Mouse (Mus musculus) right cerebral cortex, postnatal 4 days (tissue): ENCODE measurements at regions not wholly inside any gene's neighbourhood (a gene's known extent, or its start where the extent isn't known, plus 50 kb on each side); places are given as distances from the start of the nearest gene placed in this dataset.
A peak's percentile ranks its signal among the peaks of the same experiment; 100 is the strongest.

Experiments used
- DNase-seq: peaks from one replicate; pipeline ENCODE4 v3.0.0-alpha.2; 2022

GRCm38 (mm10) chr8:80422190-80422589, 71.4 kb upstream of the Gypa start:
- no peak for DNase-seq

DNA sequence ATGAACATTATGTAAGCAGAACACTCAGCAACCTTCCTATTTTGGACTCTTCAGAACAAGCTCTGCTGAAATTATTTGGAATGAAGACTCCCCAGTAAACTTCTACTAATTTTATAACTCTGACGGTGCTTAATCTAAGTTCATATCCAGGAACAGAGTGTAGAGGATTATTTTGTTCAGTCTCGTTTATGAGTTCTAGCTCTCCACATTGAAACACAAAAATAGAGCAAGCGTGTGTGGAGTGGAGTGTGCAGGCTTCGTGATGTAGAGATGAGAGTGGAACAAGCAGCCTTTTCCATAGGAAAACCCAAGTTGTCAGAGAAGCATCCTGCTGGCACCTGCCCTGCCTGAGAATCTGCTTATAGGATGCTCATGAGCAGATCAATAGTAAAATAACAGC, 77.5 kb upstream of the Gypa start:
- no peak for DNase-seq

GRCm38 (mm10) chr8:80399594-80400207, 93.9 kb upstream of the Gypa start:
- no peak for DNase-seq

GRCm38 (mm10) chr8:80395010-80395409, 98.6 kb upstream of the Gypa start:
- DNase-seq = no peak

GRCm38 (mm10) chr8:80393111-80393510, 100.5 kb upstream of the Gypa start:
- DNase-seq = no peak

DNA sequence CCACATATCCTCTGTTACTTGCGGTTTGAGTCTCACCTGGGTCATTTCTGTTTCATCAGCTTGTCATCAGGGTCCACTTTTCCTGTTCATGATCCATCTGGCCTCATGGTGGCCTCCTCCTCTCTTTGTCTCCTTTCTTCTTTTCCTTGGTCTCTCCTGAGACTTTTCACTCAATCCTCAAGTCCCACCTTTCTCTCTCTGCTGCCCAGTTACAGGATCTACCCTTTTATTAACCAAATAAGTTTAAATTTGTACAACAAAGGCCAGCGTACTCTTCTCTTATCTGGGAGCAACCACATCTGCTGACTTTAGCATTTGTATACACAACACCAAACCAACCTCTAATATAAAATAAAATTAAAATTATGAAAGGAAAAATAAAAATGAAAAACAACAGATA, 124.4 kb upstream of the Gypa start:
- no peak for DNase-seq

DNA sequence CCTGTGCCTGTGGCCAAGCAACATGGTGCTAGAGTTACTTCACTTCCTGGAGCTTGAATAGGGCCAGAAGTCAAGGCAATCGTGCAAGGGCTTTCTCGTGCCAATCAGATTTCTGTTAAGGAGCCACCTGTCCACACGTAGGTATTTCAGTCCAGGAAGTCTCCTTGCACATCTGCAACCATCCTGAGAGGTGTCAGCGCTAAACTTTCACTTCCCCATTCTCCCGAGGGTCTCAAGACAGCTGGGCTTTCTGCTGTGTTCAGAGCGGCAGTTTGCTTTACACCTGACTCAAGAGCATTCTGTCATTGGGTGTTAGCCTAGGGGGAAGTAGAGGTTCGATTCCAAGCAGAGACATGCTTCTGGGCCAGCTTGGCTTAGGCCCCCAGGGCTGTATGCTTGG, 129.5 kb upstream of the Gypa start:
- no peak for DNase-seq

- no peak for DNase-seq
Measured at GRCm38 (mm10) chr8:80343299-80343698, 150.3 kb upstream of the Gypa start.

DNA sequence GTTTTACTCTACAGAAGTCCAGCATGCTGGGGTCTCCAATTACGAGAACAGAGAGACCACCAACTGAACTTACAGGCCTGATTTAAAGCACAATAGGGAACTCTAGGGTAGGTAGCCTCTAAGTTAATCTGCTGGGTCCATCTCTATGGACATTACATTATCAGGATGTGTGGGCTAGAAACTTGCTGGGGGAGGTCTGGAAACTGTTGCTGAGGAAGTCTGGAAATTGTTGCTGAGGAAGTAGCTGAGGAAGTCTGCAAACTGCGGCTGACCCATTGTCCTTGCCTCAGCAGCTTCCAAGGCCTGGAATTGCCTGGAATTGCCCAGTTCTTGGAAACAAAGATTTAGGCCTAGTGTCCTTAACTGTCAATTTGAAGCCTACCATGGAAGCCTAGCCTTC, 155.7 kb upstream of the Gypa start:
- no peak for DNase-seq

GRCm38 (mm10) chr8:80328676-80329075, 164.9 kb upstream of the Gypa start:
- no peak for DNase-seq

DNA sequence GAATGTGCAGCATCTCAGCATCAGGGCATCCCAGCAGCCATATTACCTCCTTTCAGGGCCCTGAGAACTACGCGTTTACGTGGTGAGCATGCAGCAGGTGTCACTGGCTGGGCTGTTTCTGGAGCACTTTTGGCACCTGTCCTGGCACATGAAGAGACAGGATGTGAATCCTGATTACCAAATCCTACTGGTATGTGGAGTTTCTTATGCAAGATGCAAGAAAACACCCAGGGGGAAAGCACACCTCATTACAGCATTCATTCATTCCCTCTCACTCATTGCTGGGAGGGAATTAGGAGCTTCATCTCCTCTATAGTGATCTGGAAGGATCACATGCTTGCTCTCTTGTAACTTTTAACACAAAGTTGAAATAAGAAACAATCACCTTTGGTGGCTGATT, 167.7 kb upstream of the Gypa start:
- no peak for DNase-seq

DNA sequence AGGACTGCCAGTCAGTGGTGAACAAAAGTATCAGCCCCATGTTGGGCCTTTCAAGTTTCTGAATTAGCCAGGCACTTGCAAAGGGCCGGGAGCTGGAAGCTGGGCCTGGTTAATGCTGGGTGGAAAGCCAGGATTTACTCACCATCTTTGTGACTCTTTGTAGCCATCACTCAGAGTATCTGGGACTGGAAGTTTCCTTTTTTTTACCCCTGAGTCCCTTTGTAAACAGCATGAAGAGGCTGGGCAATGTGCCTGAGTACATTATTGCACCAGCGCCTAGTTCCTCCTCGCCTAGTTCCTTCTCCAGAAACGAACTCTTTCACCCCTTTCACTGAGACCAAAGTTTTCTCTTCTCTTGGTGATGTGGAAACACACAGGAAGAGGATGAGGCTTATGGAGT, 168.4 kb upstream of the Gypa start:
- DNase-seq = no peak

- no peak for DNase-seq
Measured at GRCm38 (mm10) chr8:80318231-80318870, 175.2 kb upstream of the Gypa start.

GRCm38 (mm10) chr8:80315371-80315770, 178.2 kb upstream of the Gypa start:
- DNase-seq = peak; percentile 74

- DNase-seq = peak; percentile 18
Measured at GRCm38 (mm10) chr8:80314826-80315225, 178.8 kb upstream of the Gypa start.

- no peak for DNase-seq
Measured at GRCm38 (mm10) chr8:80313883-80314635, 179.5 kb upstream of the Gypa start.

DNA sequence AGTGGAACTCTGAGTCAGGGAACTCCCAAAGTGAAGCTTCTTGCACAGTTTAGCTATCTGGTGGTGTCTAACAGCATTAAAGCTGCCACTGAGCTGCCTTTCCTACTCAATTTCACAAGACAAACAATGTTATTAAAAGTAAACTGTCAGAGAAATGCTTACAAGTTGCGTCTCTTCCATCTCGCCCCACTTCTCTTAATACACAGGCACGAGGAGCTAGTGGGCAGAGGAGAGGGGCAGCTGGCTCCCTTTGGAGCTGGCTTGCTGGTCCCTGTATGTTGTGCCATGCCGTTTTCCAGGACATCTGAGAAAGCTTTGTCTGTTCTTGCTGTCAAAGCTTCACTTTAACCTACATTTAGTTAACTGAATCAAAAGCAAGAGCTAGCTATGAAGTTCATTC, 185.8 kb upstream of the Gypa start:
- no peak for DNase-seq

GRCm38 (mm10) chr8:80298596-80298995, 195.0 kb upstream of the Gypa start:
- DNase-seq = no peak

GRCm38 (mm10) chr8:80290311-80290710, 203.3 kb upstream of the Gypa start:
- DNase-seq = no peak

DNA sequence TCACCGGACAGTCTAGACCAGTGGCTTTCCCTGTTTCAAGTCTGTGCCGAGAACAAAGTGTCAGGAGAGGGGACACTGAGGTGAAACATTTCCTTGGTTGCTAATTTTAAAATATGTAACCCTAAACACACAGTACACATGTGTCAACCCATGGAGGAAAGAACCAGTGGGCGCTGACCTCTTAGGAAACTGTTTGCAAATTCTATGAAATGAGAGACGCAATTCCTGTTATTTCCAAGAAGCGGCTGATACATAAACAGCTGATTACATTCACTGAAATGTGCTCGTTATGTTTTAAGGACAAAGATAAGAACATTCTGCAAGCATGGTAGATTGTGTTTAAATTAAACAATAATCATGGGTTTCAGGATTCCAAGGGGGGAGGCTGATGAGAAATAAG, 204.3 kb upstream of the Gypa start:
- no peak for DNase-seq

DNA sequence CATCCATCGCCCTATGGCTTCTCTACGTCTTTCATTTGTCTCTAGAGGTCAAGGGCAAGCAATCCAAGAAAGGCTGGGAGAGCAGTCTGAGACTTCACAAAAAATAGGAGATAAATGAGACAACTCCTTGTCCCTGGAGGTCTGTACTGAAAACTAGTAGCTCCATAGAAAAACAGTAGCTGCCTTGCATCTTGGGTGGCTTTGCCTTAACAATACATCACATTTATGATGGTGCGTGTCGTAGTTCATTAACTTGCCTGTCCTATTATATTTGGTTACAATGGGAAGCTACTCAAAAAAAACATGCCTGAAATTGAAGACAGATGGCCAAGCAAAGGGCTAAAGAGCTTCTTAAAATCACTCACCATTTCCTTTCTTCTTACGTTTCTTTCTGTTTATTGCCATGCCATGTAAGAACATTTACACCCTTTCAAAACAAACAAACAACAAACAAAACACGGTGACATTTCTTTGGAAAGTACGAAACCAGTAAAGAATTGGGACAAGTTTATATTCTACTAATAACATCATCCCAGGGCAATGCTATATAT, 211.2 kb upstream of the Hhip start:
- no peak for DNase-seq

GRCm38 (mm10) chr8:80264915-80265314, 207.1 kb upstream of the Hhip start:
- DNase-seq = no peak

DNA sequence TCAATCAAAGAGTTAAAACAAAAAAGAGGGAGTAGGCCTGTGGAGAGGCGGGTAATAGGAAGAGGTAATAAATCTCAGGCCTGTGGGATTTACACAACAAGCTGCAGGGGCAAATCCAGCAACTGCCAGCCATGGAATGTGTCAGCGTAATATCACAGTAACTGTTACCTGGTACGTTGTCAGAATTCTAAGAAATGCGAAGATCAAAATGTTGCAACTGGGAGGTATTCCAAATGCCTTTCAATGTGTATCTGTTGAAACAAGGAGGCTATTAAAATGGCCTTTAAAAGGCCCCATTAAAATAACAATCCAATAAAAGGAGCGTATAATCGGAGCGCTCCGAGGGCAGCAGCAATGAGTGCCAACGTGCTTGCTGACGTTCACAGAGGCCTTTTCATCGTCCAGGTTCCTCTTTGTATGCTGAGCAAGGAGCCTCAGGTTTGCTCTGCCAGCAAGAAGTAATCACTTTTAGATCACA, 205.7 kb upstream of the Hhip start:
- no peak for DNase-seq

DNA sequence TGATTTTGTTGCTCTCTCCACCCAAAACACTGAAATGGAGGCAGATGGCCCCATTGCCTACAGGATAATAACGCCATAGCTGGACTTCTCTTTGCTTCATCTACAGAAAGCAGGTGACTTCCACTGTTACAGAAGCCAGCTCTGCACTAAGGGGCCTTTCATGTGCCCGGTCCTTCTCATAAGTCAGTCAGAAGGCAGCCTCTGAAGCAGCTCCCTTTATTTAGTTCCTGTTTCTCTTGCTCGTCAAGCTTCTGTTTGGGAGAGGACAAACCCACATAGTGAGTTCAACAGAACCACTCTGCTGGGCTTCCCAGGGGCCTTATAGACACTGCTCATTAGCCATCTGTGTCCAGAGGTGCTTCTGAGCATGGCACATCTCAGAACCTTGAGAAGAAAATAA, 205.1 kb upstream of the Hhip start:
- no peak for DNase-seq
